Mouse (Mus musculus): ENCODE data around the gene Cacng4. TPM values are rescaled to one million over a fixed set of nuclear protein-coding genes. Genes with fewer than 3 reads are reported as not detected.

Cacng4 gene
- polyA plus RNA-seq, 1 experiment from 2014 or later, result 1.3 TPM

GRCm38 (mm10) chr11:107737886-107738285, 56.5 kb downstream of the Cacng4 start:
- Histone ChIP-seq H3K4me3 (ENCODE audit: low read depth, low read length) (no peak overlapping the region), H3K4me2 (no peak overlapping the region), H3K36me3 (ENCODE audit: control insufficient read depth, insufficient read depth, low read length) (no peaks in the 10 kb centered on the region), H3K9ac (ENCODE audit: low read depth, low read length) (no peak overlapping the region), H3K9me3 (ENCODE audit: control insufficient read depth, low read length) (no peaks in the 10 kb centered on the region), H3K27me3 (replicated peaks; ENCODE audit: control insufficient read depth, insufficient read depth, low read length) (no peaks in the 10 kb centered on the region; the same call in none of the 2 replicates), H3K27ac (ENCODE audit: low read depth, low read length) (no peak overlapping the region), H3K4me1 (replicated peaks; ENCODE audit: control insufficient read depth, insufficient read depth, low read length) (no peaks in the 10 kb centered on the region)
- ATAC-seq (replicated peaks; ENCODE audit: low FRiP score), result no peak
- WGBS, result 73% methylated on average over 6 of the region's 6 CpGs
- DNase-seq (ENCODE audit: low spot score), result no peak

GRCm38 (mm10) chr11:107734133-107734532, 60.2 kb downstream of the Cacng4 start:
- Histone ChIP-seq H3K27ac (ENCODE audit: low read depth, low read length) (no peak overlapping the region), H3K4me2 (no peak overlapping the region), H3K36me3 (ENCODE audit: control insufficient read depth, insufficient read depth, low read length) (no peaks in the 10 kb centered on the region), H3K4me3 (ENCODE audit: low read depth, low read length) (no peak overlapping the region), H3K9me3 (ENCODE audit: control insufficient read depth, low read length) (no peaks in the 10 kb centered on the region), H3K9ac (ENCODE audit: low read depth, low read length) (no peak overlapping the region), H3K4me1 (replicated peaks; ENCODE audit: control insufficient read depth, insufficient read depth, low read length) (no peaks in the 10 kb centered on the region), H3K27me3 (replicated peaks; ENCODE audit: control insufficient read depth, insufficient read depth, low read length) (no peaks in the 10 kb centered on the region)
- ATAC-seq (replicated peaks; ENCODE audit: low FRiP score) (no peak), DNase-seq (ENCODE audit: low spot score) (no peak)
- WGBS, result 70% methylated on average over 7 of the region's 7 CpGs

- no peaks in the 10 kb centered on the region for H3K4me1 ChIP-seq (replicated peaks; ENCODE audit: control insufficient read depth, insufficient read depth, low read length)
- no peak for ATAC-seq (replicated peaks; ENCODE audit: low FRiP score)
- H3K9ac ChIP-seq (ENCODE audit: low read depth, low read length), result no peak overlapping the region
- 67% methylated on average over 5 of the region's 5 CpGs for WGBS
- no peak overlapping the region for H3K4me2 ChIP-seq
- H3K9me3 ChIP-seq (ENCODE audit: control insufficient read depth, low read length), result no peaks in the 10 kb centered on the region
- no peaks in the 10 kb centered on the region for H3K36me3 ChIP-seq (ENCODE audit: control insufficient read depth, insufficient read depth, low read length)
- no peak overlapping the region for H3K27ac ChIP-seq (ENCODE audit: low read depth, low read length)
- DNase-seq (ENCODE audit: low spot score), result no peak
- no peak overlapping the region for H3K4me3 ChIP-seq (ENCODE audit: low read depth, low read length)
- H3K27me3 ChIP-seq (replicated peaks; ENCODE audit: control insufficient read depth, insufficient read depth, low read length), result no peaks in the 10 kb centered on the region
Measured at GRCm38 (mm10) chr11:107731498-107731897, 62.9 kb downstream of the Cacng4 start.

- DNase-seq (ENCODE audit: low spot score) (no peak), ATAC-seq (replicated peaks; ENCODE audit: low FRiP score) (no peak)
- H3K9me3 ChIP-seq (ENCODE audit: control insufficient read depth, low read length), result no peaks in the 10 kb centered on the region
- H3K36me3 ChIP-seq (ENCODE audit: control insufficient read depth, insufficient read depth, low read length), result no peaks in the 10 kb centered on the region
- no peak overlapping the region for H3K4me3 ChIP-seq (ENCODE audit: low read depth, low read length)
- no peak overlapping the region for H3K9ac ChIP-seq (ENCODE audit: low read depth, low read length)
- H3K4me2 ChIP-seq, result no peak overlapping the region
- H3K27me3 ChIP-seq (replicated peaks; ENCODE audit: control insufficient read depth, insufficient read depth, low read length), result no peaks in the 10 kb centered on the region
- 77% methylated on average over 4 of the region's 4 CpGs for WGBS
- H3K4me1 ChIP-seq (replicated peaks; ENCODE audit: control insufficient read depth, insufficient read depth, low read length), result no peaks in the 10 kb centered on the region
- H3K27ac ChIP-seq (ENCODE audit: low read depth, low read length), result no peak overlapping the region
Measured at GRCm38 (mm10) chr11:107730940-107731339, 63.4 kb downstream of the Cacng4 start.

GRCm38 (mm10) chr11:107729141-107729540, 65.2 kb downstream of the Cacng4 start:
- Histone ChIP-seq H3K27me3 (replicated peaks; ENCODE audit: control insufficient read depth, insufficient read depth, low read length) (no peaks in the 10 kb centered on the region), H3K27ac (ENCODE audit: low read depth, low read length) (no peak overlapping the region), H3K4me2 (no peak overlapping the region), H3K4me3 (ENCODE audit: low read depth, low read length) (no peak overlapping the region), H3K9ac (ENCODE audit: low read depth, low read length) (no peak overlapping the region), H3K36me3 (ENCODE audit: control insufficient read depth, insufficient read depth, low read length) (no peaks in the 10 kb centered on the region), H3K9me3 (ENCODE audit: control insufficient read depth, low read length) (no peaks in the 10 kb centered on the region), H3K4me1 (replicated peaks; ENCODE audit: control insufficient read depth, insufficient read depth, low read length) (no peaks in the 10 kb centered on the region)
- no peak for ATAC-seq (replicated peaks; ENCODE audit: low FRiP score)
- WGBS, result 70% methylated on average over 7 of the region's 7 CpGs
- DNase-seq (ENCODE audit: low spot score), result no peak

GRCm38 (mm10) chr11:107728073-107728863, 66.1 kb downstream of the Cacng4 start:
- H3K27ac ChIP-seq (ENCODE audit: low read depth, low read length), result no peak overlapping the region
- no peaks in the 10 kb centered on the region for H3K27me3 ChIP-seq (replicated peaks; ENCODE audit: control insufficient read depth, insufficient read depth, low read length)
- H3K9me3 ChIP-seq (ENCODE audit: control insufficient read depth, low read length), result no peaks in the 10 kb centered on the region
- no peaks in the 10 kb centered on the region for H3K36me3 ChIP-seq (ENCODE audit: control insufficient read depth, insufficient read depth, low read length)
- ATAC-seq (replicated peaks; ENCODE audit: low FRiP score), result no peak
- H3K9ac ChIP-seq (ENCODE audit: low read depth, low read length), result no peak overlapping the region
- H3K4me1 ChIP-seq (replicated peaks; ENCODE audit: control insufficient read depth, insufficient read depth, low read length), result no peaks in the 10 kb centered on the region
- WGBS, result 73% methylated on average over 13 of the region's 13 CpGs
- H3K4me3 ChIP-seq (ENCODE audit: low read depth, low read length), result no peak overlapping the region
- no peak for DNase-seq (ENCODE audit: low spot score)
- no peak overlapping the region for H3K4me2 ChIP-seq

- Histone ChIP-seq H3K9me3 (ENCODE audit: control insufficient read depth, low read length) (no peaks in the 10 kb centered on the region), H3K4me3 (ENCODE audit: low read depth, low read length) (no peak overlapping the region), H3K9ac (ENCODE audit: low read depth, low read length) (no peak overlapping the region), H3K4me2 (no peak overlapping the region), H3K4me1 (replicated peaks; ENCODE audit: control insufficient read depth, insufficient read depth, low read length) (no peaks in the 10 kb centered on the region), H3K36me3 (ENCODE audit: control insufficient read depth, insufficient read depth, low read length) (no peaks in the 10 kb centered on the region), H3K27me3 (replicated peaks; ENCODE audit: control insufficient read depth, insufficient read depth, low read length) (no peaks in the 10 kb centered on the region), H3K27ac (ENCODE audit: low read depth, low read length) (no peak overlapping the region)
- DNase-seq (ENCODE audit: low spot score) (no peak), ATAC-seq (replicated peaks; ENCODE audit: low FRiP score) (no peak)
- WGBS, result 78% methylated on average over 8 of the region's 8 CpGs
Measured at GRCm38 (mm10) chr11:107724603-107725002, 69.8 kb downstream of the Cacng4 start.

- Histone ChIP-seq H3K27me3 (replicated peaks; ENCODE audit: control insufficient read depth, insufficient read depth, low read length) (no peaks in the 10 kb centered on the region), H3K4me1 (replicated peaks; ENCODE audit: control insufficient read depth, insufficient read depth, low read length) (no peaks in the 10 kb centered on the region), H3K27ac (ENCODE audit: low read depth, low read length) (no peak overlapping the region), H3K36me3 (ENCODE audit: control insufficient read depth, insufficient read depth, low read length) (no peaks in the 10 kb centered on the region), H3K9me3 (ENCODE audit: control insufficient read depth, low read length) (no peaks in the 10 kb centered on the region), H3K9ac (ENCODE audit: low read depth, low read length) (no peak overlapping the region), H3K4me3 (ENCODE audit: low read depth, low read length) (no peak overlapping the region), H3K4me2 (no peak overlapping the region)
- DNase-seq (ENCODE audit: low spot score) (no peak), ATAC-seq (replicated peaks; ENCODE audit: low FRiP score) (no peak)
- WGBS, result 81% methylated on average over 7 of the region's 7 CpGs
Measured at GRCm38 (mm10) chr11:107721057-107721456, 73.3 kb downstream of the Cacng4 start.

Measured in liver, embryonic 11.5 days (tissue).